Mouse (Mus musculus): ENCODE measurements around the gene Hlf.
A peak's percentile ranks its signal among the peaks of the same experiment; 100 is the strongest.

The Hlf gene

DNA sequence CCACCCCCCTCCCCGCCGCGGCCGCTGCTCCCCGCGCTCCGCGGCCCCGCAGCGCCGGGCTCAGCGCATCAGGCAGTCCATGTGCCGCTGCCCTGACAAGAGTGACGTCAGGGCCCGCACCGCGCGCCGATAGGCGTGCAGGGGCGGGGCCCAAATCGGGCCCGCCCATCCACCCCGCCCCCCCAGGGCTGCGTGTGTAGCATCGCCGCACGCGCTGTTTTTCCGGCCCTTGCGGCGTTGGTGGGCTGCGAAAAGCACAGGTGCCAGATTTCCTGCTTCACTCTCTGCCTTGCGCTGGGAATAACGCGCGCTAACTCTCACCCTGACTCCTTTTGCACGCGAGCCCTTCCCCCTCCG lies at the start of gene Hlf:
TSS of gene Hlf (minus strand) at position 79 of the 357 bp plus-strand sequence.
- DNase-seq (ENCODE audit: low read depth, low spot score) = peak; percentile 97

DNA sequence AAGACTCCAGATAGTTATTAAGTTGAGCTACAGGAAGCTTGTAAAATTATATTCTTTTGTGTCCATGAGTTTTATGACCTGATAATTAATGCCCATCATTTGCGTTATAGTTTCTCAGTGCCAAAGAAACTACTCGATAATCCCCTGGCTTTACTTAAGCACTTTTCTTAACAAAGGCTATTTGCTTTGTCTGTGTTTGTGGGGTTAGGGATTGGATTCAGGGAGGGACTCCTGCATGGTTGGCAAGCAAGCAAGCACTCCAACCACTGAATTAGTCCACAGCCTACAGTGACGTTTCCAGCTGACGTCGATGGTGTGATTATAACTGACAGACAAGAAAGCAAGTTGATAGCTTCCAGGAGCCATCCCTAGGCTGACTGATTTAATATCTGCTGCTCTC lies 48.1 kb upstream of the Hlf start:
- no peak for DNase-seq (ENCODE audit: low read depth, low spot score)

DNA sequence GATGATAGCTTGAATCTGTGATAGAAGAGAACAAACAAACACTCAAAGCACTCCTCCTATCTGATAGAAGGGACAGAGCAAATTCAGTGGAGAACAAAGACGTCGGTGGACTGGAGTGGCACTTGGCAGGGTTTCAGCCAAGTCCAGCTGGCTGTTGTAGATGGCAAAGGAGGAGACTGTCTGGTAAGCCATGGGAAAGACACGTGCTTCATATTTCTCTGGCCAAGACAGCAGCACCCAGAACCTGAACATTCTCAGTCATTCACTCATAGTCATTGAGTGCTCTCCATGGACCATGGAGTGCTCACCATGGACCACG lies 34.5 kb upstream of the Hlf start:
- DNase-seq (ENCODE audit: low read depth, low spot score) = peak; percentile 24

DNA sequence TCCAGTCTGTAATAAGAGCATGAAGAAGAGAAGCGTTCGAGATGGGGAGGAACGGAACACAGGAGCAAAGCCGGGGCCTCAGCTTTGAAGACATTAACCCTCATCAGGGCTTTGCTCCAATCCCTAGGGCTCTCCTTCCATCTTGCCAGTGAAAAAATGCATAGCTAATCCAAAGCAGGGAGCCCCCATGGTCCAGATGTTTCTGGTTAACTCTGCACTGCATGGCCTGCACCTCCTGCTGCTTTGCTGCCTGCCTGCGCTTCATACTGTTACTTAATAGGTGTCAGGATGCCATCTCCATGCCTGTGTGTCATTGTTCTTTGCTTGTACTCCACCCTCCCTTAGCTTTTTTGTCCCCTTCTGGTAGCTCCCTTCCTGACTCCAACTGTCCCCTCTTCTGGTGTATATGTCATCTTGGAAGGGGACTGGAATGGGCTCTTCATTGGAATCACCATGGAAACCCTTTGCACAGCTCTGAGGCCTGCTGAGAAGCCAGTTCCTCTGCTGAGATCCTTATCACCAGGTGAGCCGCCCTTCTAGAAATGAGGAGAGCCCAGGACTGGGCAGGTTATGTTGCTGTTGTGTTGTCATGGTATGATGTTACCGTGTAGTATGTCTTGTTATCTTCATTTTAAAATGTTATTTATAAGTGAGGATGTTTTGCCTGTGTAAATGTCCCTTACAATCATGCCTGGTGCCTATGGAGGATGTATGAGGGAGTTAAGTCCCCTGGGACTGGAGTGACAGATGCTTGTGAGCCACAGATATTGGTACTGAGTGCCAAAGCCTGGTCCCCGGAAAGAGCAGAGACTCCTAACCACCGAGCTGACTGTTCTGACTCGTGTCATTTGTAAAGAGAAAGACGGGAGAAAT lies 33.9 kb upstream of the Hlf start:
- peak; percentile 5 for DNase-seq (ENCODE audit: low read depth, low spot score)

DNA sequence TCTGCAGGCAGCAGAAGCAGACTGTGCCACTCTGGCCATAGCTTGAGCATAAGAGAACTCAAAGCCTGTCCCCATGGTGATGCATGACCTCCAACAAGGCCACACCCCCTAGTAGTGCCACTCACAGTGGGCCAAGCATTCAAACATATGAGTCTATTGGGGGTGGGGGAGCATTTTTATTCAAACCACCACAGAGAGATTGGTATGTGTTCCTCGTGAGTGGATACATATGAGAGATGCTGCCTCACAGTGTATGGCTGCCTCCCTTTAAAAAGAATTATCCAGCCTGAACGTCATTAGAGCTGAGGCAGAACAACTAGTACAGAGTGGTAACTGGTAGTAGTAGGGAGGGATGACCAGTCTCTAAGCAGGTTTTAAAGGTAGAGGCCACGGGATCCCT lies 33.2 kb upstream of the Hlf start:
- no peak for DNase-seq (ENCODE audit: low read depth, low spot score)

DNA sequence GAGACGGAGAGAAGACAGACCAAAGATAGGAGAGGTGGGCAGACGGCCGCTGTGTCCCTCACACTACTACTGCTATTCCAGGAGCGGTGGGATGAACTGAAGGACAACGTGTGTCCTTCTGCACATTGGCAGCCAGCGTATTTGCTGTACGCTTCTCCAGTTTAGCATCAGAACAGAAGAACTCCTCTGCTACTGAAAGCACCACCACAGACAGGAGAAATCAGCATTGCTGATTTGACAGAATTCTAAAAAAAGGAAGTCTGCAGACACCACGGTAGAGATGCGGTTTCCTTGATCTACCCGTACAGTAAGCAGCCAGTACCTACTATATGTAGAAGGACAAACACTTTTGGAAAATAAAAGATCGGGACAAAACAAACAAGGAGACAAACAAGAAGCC lies 29.0 kb upstream of the Hlf start:
- peak; percentile 40 for DNase-seq (ENCODE audit: low read depth, low spot score)

DNA sequence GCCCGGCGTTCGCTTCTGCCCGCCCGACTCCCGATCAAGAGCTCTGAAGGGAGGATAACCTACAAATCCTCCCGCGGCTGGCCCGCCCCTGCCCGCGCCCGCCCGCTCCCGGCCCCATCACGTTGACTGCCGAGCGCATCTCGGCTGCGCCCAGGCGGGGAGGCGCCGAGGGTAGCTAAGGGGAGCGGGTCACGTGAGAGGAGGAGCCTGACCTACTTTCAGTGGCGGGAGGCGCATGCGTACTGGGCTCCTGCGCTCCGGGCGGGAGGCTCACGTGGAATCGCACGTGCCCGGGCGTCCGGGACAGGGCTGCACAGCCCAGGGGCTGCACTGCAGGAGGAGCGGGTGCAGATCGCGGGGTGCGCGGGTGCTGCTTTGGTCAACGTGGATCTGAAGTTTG lies 27.2 kb upstream of the Hlf start:
- DNase-seq (ENCODE audit: low read depth, low spot score) = peak; percentile 99

DNA sequence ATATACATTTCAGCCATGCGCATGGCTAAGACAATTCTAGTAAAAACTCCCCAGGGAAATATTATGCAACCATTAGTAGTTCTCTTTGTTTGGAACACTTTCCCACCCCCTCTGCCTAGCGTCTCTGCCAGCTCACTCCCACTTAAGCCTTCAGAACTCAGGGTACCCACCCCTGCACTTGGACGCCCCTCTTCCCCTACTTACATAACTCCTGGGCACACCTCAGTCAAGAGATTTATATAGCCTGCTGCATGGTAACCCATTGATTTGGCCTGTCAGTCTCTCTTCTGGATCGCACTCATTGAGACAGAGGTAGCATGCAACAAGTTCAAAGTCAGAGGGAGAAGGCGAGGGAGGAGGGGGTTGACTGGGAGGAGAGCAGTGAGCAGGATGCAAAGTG lies 26.3 kb upstream of the Hlf start:
- peak; percentile 58 for DNase-seq (ENCODE audit: low read depth, low spot score)

DNA sequence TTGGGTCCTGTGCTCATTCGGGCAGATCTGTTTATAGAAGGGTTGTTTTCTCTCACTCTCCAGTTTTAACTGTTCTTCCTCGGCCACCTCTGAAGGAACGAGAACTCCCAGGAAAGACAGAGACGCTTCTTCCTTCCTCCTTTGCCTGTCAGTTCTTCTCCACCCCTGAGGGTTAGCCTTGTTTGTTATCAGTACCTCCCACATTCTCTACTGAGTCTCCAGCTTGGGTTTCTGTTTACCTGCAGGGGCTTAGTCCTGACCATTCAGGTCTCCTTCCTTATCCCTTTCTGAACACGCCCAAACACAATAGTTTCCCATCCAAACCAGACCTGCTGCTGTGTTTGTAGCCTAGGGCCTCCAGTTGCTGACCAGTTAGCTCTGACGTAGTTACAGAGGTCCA lies 8.2 kb upstream of the Hlf start:
- no peak for DNase-seq (ENCODE audit: low read depth, low spot score)

DNA sequence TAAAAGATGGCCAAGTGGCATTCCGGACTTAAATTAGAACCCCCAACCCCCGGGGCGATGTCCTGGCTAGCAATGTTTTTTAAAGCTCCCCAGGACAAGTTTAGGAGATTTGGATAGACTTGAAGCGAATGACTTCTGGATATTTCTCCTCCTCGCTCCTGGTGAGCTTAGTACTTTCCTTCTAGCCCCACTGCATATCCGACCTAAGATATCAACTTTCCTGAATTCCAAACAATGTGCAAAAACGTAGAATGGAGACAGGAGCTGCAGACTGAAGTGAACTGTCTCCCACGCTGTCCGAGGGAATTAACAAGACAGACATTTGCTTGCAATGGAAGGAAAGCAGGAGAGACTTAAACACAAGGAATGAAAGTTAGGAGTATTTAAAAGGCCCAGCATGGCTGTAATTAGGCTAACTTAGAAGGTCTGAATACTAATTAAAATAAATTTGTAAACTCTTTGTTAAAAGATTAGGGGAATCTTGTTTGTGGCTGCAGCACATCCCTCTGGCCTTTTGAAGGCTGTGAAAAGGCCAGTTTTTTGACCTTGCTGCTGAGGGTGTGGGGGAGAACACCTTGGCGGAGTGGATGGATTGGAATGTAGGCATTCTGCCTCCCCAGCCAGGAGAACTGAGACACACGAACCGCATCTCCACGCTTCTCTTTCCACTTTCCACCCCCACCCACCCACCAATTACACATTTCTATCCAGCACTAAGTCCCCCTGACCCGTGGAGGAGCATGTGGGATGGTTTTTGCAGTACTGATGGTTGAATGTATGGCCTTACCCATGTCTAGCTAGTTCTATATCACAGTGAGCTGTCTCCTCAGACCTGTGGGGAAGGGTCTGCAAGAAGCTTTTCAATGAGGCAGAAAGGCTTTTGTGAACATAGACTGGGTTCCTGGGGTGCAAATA lies 833 bp upstream of the Hlf start:
- DNase-seq (ENCODE audit: low read depth, low spot score) = no peak

DNA sequence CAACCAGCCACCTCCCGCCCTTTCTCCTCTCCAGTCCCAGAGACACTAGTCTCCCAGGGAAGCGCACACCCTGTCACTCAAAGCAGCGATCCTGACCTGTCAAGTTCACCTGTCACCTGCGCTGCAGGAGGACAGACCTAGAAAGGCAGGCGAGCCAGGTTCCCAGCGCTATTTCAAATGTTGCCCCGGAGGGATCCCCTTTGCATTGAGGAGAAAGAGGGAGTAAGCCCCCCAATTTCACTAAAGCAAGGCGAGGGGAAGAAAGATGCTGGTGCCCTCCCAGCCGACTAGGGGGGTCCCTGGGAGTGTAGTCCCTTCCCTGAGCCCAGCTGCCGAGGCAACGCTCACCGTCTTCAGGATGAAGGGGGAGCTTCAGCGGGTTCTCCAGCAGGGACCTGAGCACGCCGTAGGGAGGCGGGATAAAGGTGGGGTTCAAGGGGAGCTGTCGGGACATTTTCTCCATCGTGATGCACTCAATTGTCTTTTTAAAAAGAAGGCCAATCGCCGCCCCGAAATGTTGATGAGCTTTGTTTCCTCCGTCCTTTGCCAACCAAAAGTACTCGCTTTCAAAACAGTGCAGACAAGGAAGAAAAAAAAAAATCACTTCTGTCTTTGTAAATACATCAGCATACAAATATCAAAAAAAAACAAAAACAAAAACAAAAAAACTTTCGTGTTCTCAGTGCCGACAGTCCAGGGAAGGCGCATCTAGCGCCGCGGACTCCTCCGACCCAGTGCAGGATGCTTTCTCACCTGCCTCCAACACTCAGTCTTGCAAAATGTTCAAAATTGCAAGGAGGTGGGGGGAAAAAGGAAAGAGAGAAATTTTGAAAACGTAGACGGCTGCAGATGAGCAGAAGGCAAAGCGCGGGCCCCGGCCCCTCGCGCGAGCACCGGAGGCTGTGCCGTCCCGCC lies 536 bp downstream of the Hlf start:
- DNase-seq (ENCODE audit: low read depth, low spot score) = peak; percentile 39

DNA sequence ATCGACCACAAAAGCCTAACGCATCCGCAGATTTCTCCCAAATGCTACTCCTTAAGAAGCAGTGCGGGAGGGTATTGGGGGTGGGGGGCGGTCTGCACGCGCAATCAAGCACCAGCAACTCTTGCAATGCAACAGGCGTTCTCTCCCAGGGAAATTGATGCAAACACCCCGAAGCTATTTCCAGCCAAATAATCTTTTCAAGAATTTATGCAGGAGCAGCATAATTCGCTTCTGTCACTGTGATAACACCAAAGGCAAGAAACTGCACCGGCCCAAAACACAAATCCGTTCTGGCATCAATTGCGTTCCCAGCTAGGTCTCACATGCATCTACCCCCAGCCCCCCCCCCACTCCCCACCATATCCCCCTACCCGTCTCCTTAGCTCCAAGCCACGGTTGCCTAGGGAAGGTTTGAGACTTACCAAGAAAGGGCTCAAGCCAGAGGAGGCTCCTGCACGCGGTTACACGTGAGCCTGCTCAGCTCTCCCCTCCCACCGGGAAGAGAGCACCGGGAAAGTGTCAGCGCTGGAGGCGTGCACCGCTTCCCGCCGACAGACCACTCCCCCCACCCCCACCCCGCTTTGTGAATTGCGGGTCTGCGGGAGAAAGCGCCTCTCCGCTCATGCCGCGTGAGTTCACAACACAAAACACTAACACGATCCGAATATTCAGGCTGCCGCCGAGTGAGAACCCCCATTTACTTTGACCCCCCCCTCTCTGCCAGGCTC lies 1.4 kb downstream of the Hlf start:
- DNase-seq (ENCODE audit: low read depth, low spot score) = peak; percentile 86

DNA sequence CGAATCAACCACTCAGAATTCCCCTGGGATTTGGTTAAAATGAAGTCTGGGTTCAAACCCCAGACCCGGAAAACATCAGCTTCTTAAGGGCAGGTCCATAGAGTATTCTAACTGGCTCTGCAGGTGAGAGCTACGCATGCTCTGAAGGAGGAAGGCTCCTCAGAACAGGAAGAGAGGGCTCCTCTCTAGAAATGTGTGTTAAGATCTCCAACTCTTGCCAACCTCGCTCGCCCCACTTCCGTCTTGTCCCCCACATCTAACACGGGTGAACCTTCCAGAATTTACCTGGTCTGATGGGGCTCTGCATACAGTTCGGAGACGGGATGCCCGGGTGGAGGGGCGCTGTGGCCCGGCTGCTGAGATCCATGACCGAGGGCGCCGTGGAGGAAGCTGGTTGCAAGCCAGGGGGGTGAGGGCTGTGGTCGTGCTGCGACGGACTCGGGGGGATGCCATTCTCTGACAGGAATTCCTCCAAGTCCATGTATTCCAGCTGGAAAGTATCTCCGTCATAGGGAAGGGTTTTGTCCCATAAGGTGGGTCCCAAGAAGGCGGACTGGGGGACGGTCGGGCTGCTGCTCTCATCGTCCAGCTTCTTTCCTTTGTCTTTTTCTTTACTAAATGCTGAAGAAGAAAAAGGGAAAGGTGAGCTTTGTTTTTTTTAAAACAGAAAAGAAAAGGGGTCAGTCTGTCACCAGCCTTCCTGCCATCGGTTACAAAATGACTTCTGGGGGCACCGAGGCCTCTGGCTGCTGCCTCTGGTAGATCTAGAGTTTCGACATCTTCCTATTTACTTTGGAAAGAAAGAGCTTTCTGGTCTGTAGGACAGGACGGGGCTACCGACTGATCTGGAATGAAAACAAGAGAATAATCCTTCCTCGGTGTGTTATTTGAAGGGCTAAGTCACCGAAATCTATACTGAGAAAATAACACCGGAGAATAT lies 2.9 kb downstream of the Hlf start:
- DNase-seq (ENCODE audit: low read depth, low spot score) = no peak

DNA sequence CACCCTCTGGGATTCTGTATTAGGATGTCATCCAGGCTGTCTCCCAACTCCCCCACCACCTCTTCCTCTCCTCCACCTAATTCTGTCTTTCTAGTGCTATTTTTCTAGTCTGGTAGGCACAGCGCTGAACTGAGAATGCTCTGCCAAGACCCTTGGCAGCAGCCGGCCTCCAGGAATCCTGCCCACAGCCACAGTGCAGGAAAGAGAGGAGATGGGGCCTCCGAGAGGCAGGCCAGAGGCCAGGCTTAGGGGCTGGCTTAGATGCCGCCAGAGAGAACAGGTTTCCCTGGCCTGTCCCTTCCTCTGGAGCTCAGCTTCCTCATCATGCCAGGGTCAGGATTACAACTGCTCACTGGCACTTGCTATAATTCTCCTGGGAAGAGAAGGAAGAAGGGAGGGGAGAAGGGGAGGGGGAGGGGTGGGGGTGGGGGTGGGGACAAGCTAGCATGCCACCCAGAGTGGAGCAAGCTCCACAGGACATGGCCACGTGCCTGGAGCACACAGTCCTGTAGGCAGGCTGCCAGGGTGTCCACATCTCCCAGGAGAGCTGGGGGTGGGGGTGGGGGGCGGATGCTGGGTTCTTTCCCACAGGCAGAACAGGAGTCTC lies 8.6 kb downstream of the Hlf start:
- peak; percentile 94 for DNase-seq (ENCODE audit: low read depth, low spot score)

DNA sequence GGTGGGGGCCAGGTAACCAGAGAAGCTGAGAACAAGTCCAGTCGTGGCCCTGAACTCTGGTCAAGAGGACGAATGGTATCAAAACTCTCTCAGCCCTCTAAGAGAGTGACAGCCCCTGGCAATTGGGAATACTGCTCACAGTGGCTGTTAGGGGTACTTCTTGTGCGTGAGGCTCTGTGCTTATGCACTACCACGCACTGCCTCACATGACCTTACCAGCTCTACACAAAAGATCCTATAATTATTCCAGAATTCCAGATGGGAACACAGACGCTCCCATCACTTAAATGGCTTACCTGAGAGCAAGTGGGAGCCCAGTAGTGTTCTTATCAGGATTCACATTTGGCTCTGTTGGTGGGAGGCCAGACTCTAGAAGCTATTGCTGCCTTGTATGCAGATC lies 9.6 kb downstream of the Hlf start:
- DNase-seq (ENCODE audit: low read depth, low spot score) = peak; percentile 61

DNA sequence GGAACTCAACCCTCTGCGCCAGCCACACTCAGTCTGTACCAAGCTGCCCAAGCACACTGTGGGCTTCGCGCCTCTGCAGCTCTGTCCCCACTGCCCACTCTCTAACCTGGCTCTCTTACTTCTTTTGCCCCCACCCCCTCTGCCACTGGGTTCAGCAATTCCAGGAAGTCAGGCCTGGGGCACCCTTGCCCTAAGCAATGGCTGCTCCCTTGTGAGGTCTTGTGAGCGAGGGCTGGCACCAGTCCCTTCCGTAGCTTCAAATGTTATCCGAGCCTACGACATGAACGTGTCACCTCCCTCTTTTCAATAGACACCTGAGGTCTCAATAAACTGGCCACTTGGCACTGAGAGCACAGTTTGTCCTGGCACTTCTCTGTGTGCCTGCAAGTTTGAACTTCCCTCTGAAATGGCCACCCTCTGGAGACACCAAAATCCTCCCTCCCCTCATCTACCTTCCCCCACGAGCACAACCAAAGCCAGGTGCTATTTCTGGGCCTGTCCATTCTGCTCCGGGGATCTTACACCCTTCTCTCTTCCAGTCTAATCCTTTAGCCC lies 10.5 kb downstream of the Hlf start:
- DNase-seq (ENCODE audit: low read depth, low spot score) = no peak

DNA sequence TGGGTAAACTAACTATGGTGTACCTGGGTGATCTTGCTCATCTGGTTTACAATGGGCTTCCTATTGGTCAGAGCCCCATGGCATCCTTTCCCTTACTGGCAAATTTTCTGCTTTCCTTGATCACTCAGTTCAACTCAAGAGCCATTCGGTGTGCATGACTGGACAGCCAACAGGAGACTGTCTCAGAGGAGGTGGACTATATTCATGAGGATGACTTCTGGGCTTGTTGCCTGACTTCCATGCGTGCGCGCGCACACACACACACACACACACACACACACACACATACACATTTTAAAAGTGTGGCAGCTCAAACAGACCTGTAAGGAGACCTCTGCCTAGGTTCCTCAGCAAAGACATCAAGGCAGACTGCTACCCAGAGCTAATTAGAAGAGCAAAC lies 12.7 kb downstream of the Hlf start:
- DNase-seq (ENCODE audit: low read depth, low spot score) = no peak

DNA sequence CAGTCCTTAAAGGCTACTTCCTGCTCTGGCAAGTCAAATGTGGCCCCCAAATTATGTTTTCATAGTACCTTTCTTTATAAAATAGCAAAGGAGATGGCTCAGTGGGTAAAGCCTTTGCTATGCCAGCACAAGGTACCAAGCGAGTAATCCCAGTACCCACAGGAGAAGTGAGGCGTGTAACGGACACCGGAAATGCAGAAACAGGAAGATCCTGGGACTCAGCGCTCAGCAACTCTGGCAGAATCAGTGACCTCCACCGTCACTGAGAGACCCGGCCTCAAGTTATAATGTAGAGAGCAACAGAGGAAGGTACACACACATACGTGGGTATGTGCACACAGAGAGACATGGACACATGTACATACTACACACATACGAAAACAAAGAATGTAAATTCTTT lies 14.3 kb downstream of the Hlf start:
- DNase-seq (ENCODE audit: low read depth, low spot score) = no peak

DNA sequence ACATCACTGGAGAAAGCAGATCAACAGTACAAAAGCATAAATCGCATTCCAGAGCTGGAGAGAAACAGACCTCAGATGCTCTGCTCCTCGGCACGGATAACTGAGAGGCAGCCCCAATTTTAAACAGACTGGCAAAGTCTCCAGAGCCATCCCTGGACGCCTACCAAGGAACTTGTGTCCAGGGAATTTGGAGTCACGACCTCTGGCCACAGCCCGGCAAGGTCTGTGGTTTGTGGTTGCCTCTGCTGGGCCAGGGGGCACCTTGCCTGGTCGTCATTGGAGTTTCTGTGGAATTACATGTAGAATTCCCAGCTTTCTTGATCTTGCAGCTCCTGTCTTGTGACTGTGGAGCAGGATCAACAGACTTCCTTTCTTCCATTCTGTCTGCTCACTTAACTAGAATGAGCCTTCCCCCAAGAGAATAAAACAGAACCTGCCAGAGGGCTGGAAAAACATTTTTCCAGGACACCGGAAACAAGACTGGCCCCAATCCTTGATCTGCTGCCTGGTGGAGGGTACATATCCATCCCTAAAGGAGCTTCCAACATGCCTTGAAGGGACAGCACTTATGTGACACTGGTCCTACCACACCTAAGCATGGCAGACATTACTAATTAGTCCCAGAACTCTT lies 19.1 kb downstream of the Hlf start:
- DNase-seq (ENCODE audit: low read depth, low spot score) = no peak
